8 mouse cellular contexts compared by ENCODE assay signal in genomic region chr2:84838593-84838949, GRCm38 (mm10). TPM values are rescaled to one million over a fixed set of nuclear protein-coding genes. Genes with fewer than 3 reads are reported as not detected.
DNase-seq lines count a peak whose midpoint lies in the region; ATAC-seq and TF ChIP-seq lines count a peak whose summit lies in the region.

Gene Slc43a1, plus strand, starts transcription at chr2:84838850.

- H3K4me1 ChIP-seq in thymus, adult 2 months (replicated peaks; ENCODE audit: control insufficient read depth, insufficient read depth, low read length), result peaks cover 40% of the 10 kb centered on the region
- H3K4me1 ChIP-seq in limb, embryonic 13.5 days, result peaks cover 31% of the 10 kb centered on the region
- H3K4me1 ChIP-seq in stomach, embryonic 15.5 days, result peaks cover 22% of the 10 kb centered on the region

- no peaks in the 10 kb centered on the region for H3K27me3 ChIP-seq in thymus, adult 2 months (ENCODE audit: control insufficient read depth, insufficient read depth, low read length)
- peaks cover 11% of the 10 kb centered on the region for H3K27me3 ChIP-seq in limb, embryonic 13.5 days
- H3K27me3 ChIP-seq in stomach, embryonic 15.5 days (replicated peaks), result no peaks in the 10 kb centered on the region

- H3K4me2 ChIP-seq in limb, embryonic 13.5 days (replicated peaks), result peak within 1 kb of the TSS; percentile 95
- peak within 1 kb of the TSS; percentile 90 for H3K4me2 ChIP-seq in stomach, embryonic 15.5 days

- no peak for TF ChIP-seq POLR2A in thymus, adult 2 months (IDR thresholded peaks at IDR 0.05; ENCODE audit: control insufficient read depth, extremely low read depth, insufficient read depth, low read length, poor library complexity)

- no peak for DNase-seq in gastrocnemius, adult 18-20 months (ENCODE audit: low spot score)
- DNase-seq in gastrocnemius, postnatal 25 days, result no peak
- no peak for DNase-seq in thymus, adult 2 months
- no peak for DNase-seq in thymus, adult 18-20 months
- DNase-seq in layer of hippocampus, postnatal 25 days (ENCODE audit: extremely low spot score in 1 of 2, low spot score in 1 of 2), result no peak
- no peak for DNase-seq in gastrocnemius, postnatal 4 days (ENCODE audit: low spot score in 2 of 2)

- peak within 1 kb of the TSS; percentile 96 for H3K4me3 ChIP-seq in thymus, adult 2 months (ENCODE audit: control insufficient read depth, insufficient read depth, low read length)
- H3K4me3 ChIP-seq in limb, embryonic 13.5 days, result peak within 1 kb of the TSS; percentile 73
- H3K4me3 ChIP-seq in stomach, embryonic 15.5 days (replicated peaks), result peak within 1 kb of the TSS; percentile 70

- no peaks in the 10 kb centered on the region for H3K36me3 ChIP-seq in thymus, adult 2 months (ENCODE audit: control insufficient read depth, insufficient read depth, low read length)
- no peaks in the 10 kb centered on the region for H3K36me3 ChIP-seq in limb, embryonic 13.5 days
- no peaks in the 10 kb centered on the region for H3K36me3 ChIP-seq in stomach, embryonic 15.5 days

- 26% methylated on average over 10 of the region's 10 CpGs for WGBS in thymus, adult 2 months
- WGBS in limb, embryonic 13.5 days, result 14% methylated on average over 10 of the region's 10 CpGs
- 27% methylated on average over 10 of the region's 10 CpGs for WGBS in stomach, embryonic 15.5 days

- H3K9ac ChIP-seq in limb, embryonic 13.5 days, result peak within 1 kb of the TSS; percentile 81
- peak within 1 kb of the TSS; percentile 84 for H3K9ac ChIP-seq in stomach, embryonic 15.5 days

- ATAC-seq in limb, embryonic 13.5 days (ENCODE audit: low FRiP score, low read depth), result no peak
- no peak for ATAC-seq in stomach, embryonic 15.5 days (ENCODE audit: insufficient read depth, low FRiP score, low read depth)

- H3K9me3 ChIP-seq in limb, embryonic 13.5 days, result no peaks in the 10 kb centered on the region
- no peaks in the 10 kb centered on the region for H3K9me3 ChIP-seq in stomach, embryonic 15.5 days

- peak within 1 kb of the TSS; percentile 93 for H3K27ac ChIP-seq in thymus, adult 2 months (ENCODE audit: control insufficient read depth, insufficient read depth, low read length)
- H3K27ac ChIP-seq in limb, embryonic 13.5 days, result peak within 1 kb of the TSS; percentile 90
- H3K27ac ChIP-seq in stomach, embryonic 15.5 days, result peak within 1 kb of the TSS; percentile 91

- TF ChIP-seq CTCF in thymus, adult 2 months (IDR thresholded peaks at IDR 0.05; ENCODE audit: borderline replicate concordance, control insufficient read depth, extremely low read depth, insufficient read depth, low read length, poor library complexity), result no peak

RNA-seq across cellular contexts. Expression of gene Slc43a1, which starts in this region (rescaled TPM):
- 10 to 100 TPM; 11.0 to 12.7 TPM for total RNA-seq in gastrocnemius, adult 18-20 months (2021)
- 1 to 10 TPM; 7.7 to 8.4 TPM for total RNA-seq in gastrocnemius, postnatal 25 days (2021)
- polyA plus RNA-seq in thymus, adult 2 months (2012; rRNA removed), result 106 and 123 TPM in 2 replicates
- polyA plus RNA-seq in limb, embryonic 13.5 days (2015; fragmentation: Nextera tagmentation; extraction: Ambion mirVana), result 16.8 and 18.9 TPM in 2 replicates
- 19.5 and 26.3 TPM in 2 replicates for polyA plus RNA-seq in stomach, embryonic 15.5 days (2015; fragmentation: Nextera tagmentation; extraction: Ambion mirVana)
- under 1 TPM; 0.30 to 0.35 TPM for total RNA-seq in layer of hippocampus, postnatal 25 days (2021)
- 1 to 10 TPM; 5.6 to 7.8 TPM for total RNA-seq in gastrocnemius, postnatal 4 days (2021)

Comparison
In these comparisons a context has a peak if more than half of its experiments do, and no peak if none do; other contexts are left out.
1. RNA of gene Slc43a1 (total RNA-seq): 11.0 to 12.7 TPM in gastrocnemius, adult 18-20 months, 7.7 to 8.4 TPM in gastrocnemius, postnatal 25 days and 5.6 to 7.8 TPM in gastrocnemius, postnatal 4 days; 0.30 to 0.35 TPM in layer of hippocampus, postnatal 25 days; every median in the first group is over 4 times any median in the second.
2. Peak in every context shown above with its lines, with median percentiles within 50 percentile points of each other: H3K27ac ChIP-seq and H3K4me3 ChIP-seq.